Comparison of ENCODE assay signal across 11 mouse cellular contexts in the genomic region with DNA sequence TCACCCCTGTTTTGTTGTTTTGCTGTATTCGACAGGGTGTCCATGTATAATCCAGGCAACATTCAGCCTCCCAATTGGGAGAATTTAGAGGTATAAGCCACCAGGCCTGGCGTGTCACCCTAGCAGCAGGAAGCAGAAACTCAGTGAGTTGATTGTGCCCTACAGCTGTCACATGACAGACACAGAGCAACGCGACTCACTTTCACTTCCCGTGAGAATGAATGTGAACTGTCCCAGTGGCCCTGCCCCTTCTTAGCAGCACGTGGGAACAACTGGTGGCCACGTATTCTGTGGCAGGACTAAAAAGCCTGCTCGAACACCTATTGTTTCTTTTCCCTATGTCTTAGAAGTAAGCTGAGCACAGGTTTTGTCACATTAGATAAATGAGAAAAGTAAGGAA. TPM values are rescaled to one million over a fixed set of nuclear protein-coding genes. Genes with fewer than 3 reads are reported as not detected.
A peak's percentile ranks its signal among the peaks of the same experiment; 100 is the strongest.
DNase-seq lines count a peak whose midpoint lies in the region; ATAC-seq and TF ChIP-seq lines count a peak whose summit lies in the region.
"Had no signal": no experiment of that assay in that cellular context is flagged by ENCODE, and none has a peak within 500 bp of the region (broad histone marks: within the 10 kb centered on the region; RNA-seq: fewer than 3 reads in every experiment).

No protein-coding gene starts in this region.

- H3K4me1 ChIP-seq in lung, adult 2 months (ENCODE audit: control insufficient read depth, insufficient read depth, low read length): peaks cover 3% of the 10 kb centered on the region; the same call in 1 of the 2 replicates
- H3K4me1 ChIP-seq in lung, postnatal 0 days (ENCODE audit: insufficient read depth, low read depth, low read length): no peaks in the 10 kb centered on the region
- H3K4me1 ChIP-seq in thymus, adult 2 months (replicated peaks; ENCODE audit: control insufficient read depth, insufficient read depth, low read length): peaks cover 37% of the 10 kb centered on the region
- no peaks in the 10 kb centered on the region for H3K4me1 ChIP-seq in kidney, embryonic 15.5 days
- peaks cover 7% of the 10 kb centered on the region for H3K4me1 ChIP-seq in forebrain, embryonic 10.5 days
- no peaks in the 10 kb centered on the region for H3K4me1 ChIP-seq in forebrain, embryonic 15.5 days
- H3K4me1 ChIP-seq: embryonic facial prominence, embryonic 13.5 days; limb, embryonic 12.5 days; midbrain, embryonic 12.5 days had no signal

- H3K27me3 ChIP-seq in lung, postnatal 0 days (replicated peaks; ENCODE audit: insufficient read depth, low read length): no peaks in the 10 kb centered on the region
- H3K27me3 ChIP-seq in thymus, adult 2 months (ENCODE audit: control insufficient read depth, insufficient read depth, low read length): no peaks in the 10 kb centered on the region
- H3K27me3 ChIP-seq in kidney, embryonic 15.5 days: peaks cover 28% of the 10 kb centered on the region
- H3K27me3 ChIP-seq in forebrain, embryonic 10.5 days (ENCODE audit: poor library complexity, severe bottlenecking): peaks cover 76% of the 10 kb centered on the region
- no peaks in the 10 kb centered on the region for H3K27me3 ChIP-seq in forebrain, embryonic 15.5 days

- no peak for TF ChIP-seq CTCF in lung, adult 2 months (IDR thresholded peaks at IDR 0.05; ENCODE audit: insufficient read depth, low read length)
- no peak for TF ChIP-seq CTCF in lung, postnatal 0 days (IDR thresholded peaks at IDR 0.05)
- no peak for TF ChIP-seq CTCF in thymus, adult 2 months (IDR thresholded peaks at IDR 0.05; ENCODE audit: borderline replicate concordance, control insufficient read depth, extremely low read depth, insufficient read depth, low read length, poor library complexity)

- no peak overlapping the region for H3K9ac ChIP-seq in lung, postnatal 0 days (replicated peaks; ENCODE audit: low read depth)
- no peak overlapping the region for H3K9ac ChIP-seq in kidney, embryonic 15.5 days
- no peak overlapping the region for H3K9ac ChIP-seq in forebrain, embryonic 15.5 days (replicated peaks)
- H3K9ac ChIP-seq: embryonic facial prominence, embryonic 13.5 days; limb, embryonic 12.5 days; midbrain, embryonic 12.5 days had no signal

- 51% methylated on average over 8 of the region's 8 CpGs for WGBS in lung, adult 2 months
- 39% methylated on average over 8 of the region's 8 CpGs for WGBS in lung, postnatal 0 days
- WGBS in thymus, adult 2 months: 20% methylated on average over 8 of the region's 8 CpGs
- 63% methylated on average over 8 of the region's 8 CpGs for WGBS in kidney, embryonic 15.5 days
- 69% methylated on average over 8 of the region's 8 CpGs for WGBS in forebrain, embryonic 10.5 days
- 44% methylated on average over 8 of the region's 8 CpGs for WGBS in forebrain, embryonic 15.5 days

- no peak for TF ChIP-seq POLR2A in lung, adult 2 months (IDR thresholded peaks at IDR 0.05; ENCODE audit: borderline replicate concordance, extremely low read depth, low read depth, low read length)
- no peak for TF ChIP-seq POLR2A in thymus, adult 2 months (IDR thresholded peaks at IDR 0.05; ENCODE audit: control insufficient read depth, extremely low read depth, insufficient read depth, low read length, poor library complexity)

- H3K4me2 ChIP-seq in lung, postnatal 0 days (replicated peaks; ENCODE audit: low read depth, low read length): no peak overlapping the region
- no peak overlapping the region for H3K4me2 ChIP-seq in kidney, embryonic 15.5 days
- H3K4me2 ChIP-seq in forebrain, embryonic 15.5 days (replicated peaks): no peak overlapping the region
- H3K4me2 ChIP-seq: embryonic facial prominence, embryonic 13.5 days; limb, embryonic 12.5 days; midbrain, embryonic 12.5 days had no signal

- DNase-seq in lung, adult 2 months: peak; percentile 20
- DNase-seq in lung, postnatal 10 days: no peak
- peak; percentile 76 for DNase-seq in T-cell, adult 2 months (ENCODE audit: low spot score)
- DNase-seq in lung, postnatal 0 days (ENCODE audit: low spot score): peak; percentile 52
- peak; percentile 40 for DNase-seq in thymus, adult 2 months
- no peak for DNase-seq in forebrain, embryonic 10.5 days (ENCODE audit: extremely low spot score, low spot score)

- ATAC-seq in lung, postnatal 0 days: no peak
- ATAC-seq in kidney, embryonic 15.5 days (replicated peaks; ENCODE audit: low FRiP score): no peak
- no peak for ATAC-seq in forebrain, embryonic 15.5 days (replicated peaks)

- no peaks in the 10 kb centered on the region for H3K36me3 ChIP-seq in lung, postnatal 0 days (ENCODE audit: insufficient read depth, low read length)
- H3K36me3 ChIP-seq in thymus, adult 2 months (ENCODE audit: control insufficient read depth, insufficient read depth, low read length): no peaks in the 10 kb centered on the region
- no peaks in the 10 kb centered on the region for H3K36me3 ChIP-seq in kidney, embryonic 15.5 days
- H3K36me3 ChIP-seq in forebrain, embryonic 10.5 days (replicated peaks): no peaks in the 10 kb centered on the region
- H3K36me3 ChIP-seq in forebrain, embryonic 15.5 days: no peaks in the 10 kb centered on the region
- H3K36me3 ChIP-seq: embryonic facial prominence, embryonic 13.5 days; limb, embryonic 12.5 days; midbrain, embryonic 12.5 days had no signal

- TF ChIP-seq EP300 in lung, postnatal 0 days (IDR thresholded peaks at IDR 0.05): no peak

- H3K9me3 ChIP-seq in lung, postnatal 0 days (ENCODE audit: low read length): no peaks in the 10 kb centered on the region
- no peaks in the 10 kb centered on the region for H3K9me3 ChIP-seq in kidney, embryonic 15.5 days (replicated peaks)
- no peaks in the 10 kb centered on the region for H3K9me3 ChIP-seq in forebrain, embryonic 10.5 days
- H3K9me3 ChIP-seq in forebrain, embryonic 15.5 days: no peaks in the 10 kb centered on the region
- H3K9me3 ChIP-seq: embryonic facial prominence, embryonic 13.5 days; limb, embryonic 12.5 days; midbrain, embryonic 12.5 days had no signal

- no peak overlapping the region for H3K4me3 ChIP-seq in lung, adult 2 months (replicated peaks; ENCODE audit: extremely low read depth, low read depth, low read length)
- H3K4me3 ChIP-seq in lung, postnatal 0 days (ENCODE audit: low read depth, low read length): no peak overlapping the region
- H3K4me3 ChIP-seq in thymus, adult 2 months (ENCODE audit: control insufficient read depth, insufficient read depth, low read length): no peak overlapping the region
- no peak overlapping the region for H3K4me3 ChIP-seq in kidney, embryonic 15.5 days (replicated peaks)
- H3K4me3 ChIP-seq in forebrain, embryonic 10.5 days: no peak overlapping the region
- no peak overlapping the region for H3K4me3 ChIP-seq in forebrain, embryonic 15.5 days
- H3K4me3 ChIP-seq: embryonic facial prominence, embryonic 13.5 days; limb, embryonic 12.5 days; midbrain, embryonic 12.5 days had no signal

- peak overlapping the region; percentile 77; the same call in 1 of the 2 replicates for H3K27ac ChIP-seq in lung, postnatal 0 days (ENCODE audit: low read length)
- 0 out of 2 replicates have a peak overlapping the region, but pooled peaks have one; percentile 10 for H3K27ac ChIP-seq in thymus, adult 2 months (ENCODE audit: control insufficient read depth, insufficient read depth, low read length)
- H3K27ac ChIP-seq in kidney, embryonic 15.5 days: no peak overlapping the region
- H3K27ac ChIP-seq in forebrain, embryonic 10.5 days: no peak overlapping the region
- H3K27ac ChIP-seq in forebrain, embryonic 15.5 days (replicated peaks): no peak overlapping the region
- H3K27ac ChIP-seq: embryonic facial prominence, embryonic 13.5 days; limb, embryonic 12.5 days; midbrain, embryonic 12.5 days had no signal

RNA-seq across cellular contexts. Expression of a gene that starts 22.0 kb away (rescaled TPM):
- 450 and 779 TPM in 2 replicates for polyA plus RNA-seq in lung, adult 2 months (2012; rRNA removed)
- polyA plus RNA-seq in lung, postnatal 0 days (2015; fragmentation: Nextera tagmentation; extraction: Ambion mirVana): 7,609 and 7,998 TPM in 2 replicates
- polyA plus RNA-seq in thymus, adult 2 months (2012; rRNA removed): 442 and 583 TPM in 2 replicates
- polyA plus RNA-seq in kidney, embryonic 15.5 days (2015; fragmentation: Nextera tagmentation; extraction: Ambion mirVana): 2,736 and 2,813 TPM in 2 replicates
- 2,014 and 2,296 TPM in 2 replicates for polyA plus RNA-seq in forebrain, embryonic 10.5 days (2016; fragmentation: Nextera tagmentation; extraction: Ambion mirVana)
- polyA plus RNA-seq in forebrain, embryonic 15.5 days (2015; fragmentation: Nextera tagmentation; extraction: Ambion mirVana): 7,356 and 7,374 TPM in 2 replicates

RNA-seq across cellular contexts. Expression of a gene that starts 33.0 kb away (rescaled TPM):
- polyA plus RNA-seq in lung, adult 2 months (2012; rRNA removed): 1.4 and 2.5 TPM in 2 replicates
- polyA plus RNA-seq in lung, postnatal 0 days (2015; fragmentation: Nextera tagmentation; extraction: Ambion mirVana): 1.5 and 1.9 TPM in 2 replicates
- polyA plus RNA-seq in thymus, adult 2 months (2012; rRNA removed): 1.1 and 1.6 TPM in 2 replicates
- 0.17 TPM in 2 replicates for polyA plus RNA-seq in kidney, embryonic 15.5 days (2015; fragmentation: Nextera tagmentation; extraction: Ambion mirVana)
- polyA plus RNA-seq in forebrain, embryonic 10.5 days (2016; fragmentation: Nextera tagmentation; extraction: Ambion mirVana): not detected in 2 replicates
- polyA plus RNA-seq in forebrain, embryonic 15.5 days (2015; fragmentation: Nextera tagmentation; extraction: Ambion mirVana): 0.05 and 0.09 TPM in 2 replicates

Comparison
In these comparisons a context has a peak if more than half of its experiments do, and no peak if none do; other contexts are left out.
1. DNase-seq: peak in lung, adult 2 months (single experiment), T-cell, adult 2 months (single experiment), lung, postnatal 0 days (single experiment) and thymus, adult 2 months (single experiment); none in lung, postnatal 10 days (single experiment) and forebrain, embryonic 10.5 days (single experiment).
2. H3K27ac ChIP-seq: peak in lung, postnatal 0 days (single experiment) and thymus, adult 2 months (single experiment); none in kidney, embryonic 15.5 days (single experiment), forebrain, embryonic 10.5 days (single experiment) and forebrain, embryonic 15.5 days (single experiment).